Mouse (Mus musculus) brain, embryonic 14.5 days (tissue): Measurements from ENCODE around the gene Dus2.

Experiments used
- CTCF ChIP-seq: fragments of 200-500 bp; IDR thresholded peaks from 2 replicates; pipeline ENCODE4 v1.5.1; 2012; ENCODE audit warnings: inconsistent platforms, mild to moderate bottlenecking, moderate library complexity, borderline replicate concordance; ENCODE audit not compliant: insufficient read depth, insufficient read length; ENCODE audit errors: extremely low read depth
- POLR2A ChIP-seq: fragments of 200-500 bp; IDR thresholded peaks from 2 replicates; pipeline ENCODE4 v1.6.1; 2012; ENCODE audit warnings: mild to moderate bottlenecking, inconsistent platforms, borderline replicate concordance; ENCODE audit not compliant: poor library complexity, insufficient read depth, insufficient read length, severe bottlenecking; ENCODE audit errors: extremely low read depth

DNA sequence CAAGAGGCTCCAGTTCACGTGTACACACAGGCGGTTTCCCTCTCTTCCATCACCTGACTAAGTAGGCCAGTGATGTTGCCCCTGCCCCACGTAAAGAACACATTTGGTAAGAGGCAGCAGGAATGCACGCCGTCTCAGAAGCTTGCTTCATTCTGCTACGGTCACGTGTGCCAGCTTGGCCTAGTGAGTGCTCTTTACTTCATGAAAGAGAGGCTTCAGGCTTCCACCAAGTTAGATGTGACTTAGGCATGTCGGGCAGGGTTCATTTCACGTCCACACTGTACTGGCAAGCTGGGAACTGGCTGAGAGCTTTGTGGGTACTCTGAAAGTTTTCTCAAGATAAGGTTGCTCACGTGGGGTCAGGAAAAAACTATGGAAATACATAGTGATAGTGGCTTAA is 47.6 kb downstream of the Dus2 start:
- TF ChIP-seq POLR2A (no peak), CTCF (no peak)
